Mouse (Mus musculus) liver, postnatal 0 days (tissue): ENCODE measurements around the gene Dph5.

Source experiments
- CTCF ChIP-seq: sonication (generic); IDR thresholded peaks from 2 replicates; pipeline ENCODE4 v1.5.1; 2016; ENCODE audit warnings: antibody characterized with exemption, low read depth
- EP300 ChIP-seq: IDR thresholded peaks from 2 replicates; pipeline ENCODE4 v1.6.1; 2016; ENCODE audit warnings: antibody characterized with exemption, low read depth, mild to moderate bottlenecking

- TF ChIP-seq CTCF, result no peak
- no peak for TF ChIP-seq EP300
These were observed 87.4 kb downstream of the Dph5 start for GRCm38 (mm10) chr3:115974995-115975394.
